Mouse (Mus musculus) gastrocnemius, adult 18-20 months (tissue): ENCODE results near the gene Isyna1. TPM values are rescaled to one million over a fixed set of nuclear protein-coding genes. Genes with fewer than 3 reads are reported as not detected.

Experiments used
- DNase-seq: peaks from one replicate; pipeline ENCODE4 v3.0.0; 2021; ENCODE audit warnings: low spot score
- total RNA-seq, 2 experiments: library from RNA; stranded (reverse); gene quantifications; 2 replicates each; pipeline ENCODE4 v1.2.3; 2021

Isyna1 gene
- total RNA-seq, 2 experiments from 2014 or later = 2.6 to 3.2 TPM

- DNase-seq = no peak
Observed at GRCm38 (mm10) chr8:70602139-70602811, 8.1 kb downstream of the Isyna1 start.

- no peak for DNase-seq
Observed at GRCm38 (mm10) chr8:70604558-70604957, 10.4 kb downstream of the Isyna1 start.

- DNase-seq = no peak
Observed at GRCm38 (mm10) chr8:70605871-70606779, 12.0 kb downstream of the Isyna1 start.

- no peak for DNase-seq
Observed at GRCm38 (mm10) chr8:70606780-70607602, 12.8 kb downstream of the Isyna1 start.

- no peak for DNase-seq
Observed at GRCm38 (mm10) chr8:70607603-70607897, 13.4 kb downstream of the Isyna1 start.

GRCm38 (mm10) chr8:70607898-70608748 lies 13.9 kb downstream of the Isyna1 start:
- DNase-seq = no peak

GRCm38 (mm10) chr8:70608749-70609367 lies 14.7 kb downstream of the Isyna1 start, which contains the start of gene Ssbp4:
TSS of gene Ssbp4 (minus strand) at chr8:70608872.
- no peak for DNase-seq

GRCm38 (mm10) chr8:70609368-70609848 lies 15.2 kb downstream of the Isyna1 start:
- peak; percentile 78 for DNase-seq

- peak; percentile 90 for DNase-seq
Observed at GRCm38 (mm10) chr8:70609849-70610795, 15.9 kb downstream of the Isyna1 start.

- peak; percentile 86 for DNase-seq
Observed at GRCm38 (mm10) chr8:70610796-70611771, 16.9 kb downstream of the Isyna1 start.

GRCm38 (mm10) chr8:70611849-70612248 lies 17.7 kb downstream of the Isyna1 start:
- peak; percentile 90 for DNase-seq

GRCm38 (mm10) chr8:70613763-70614162 lies 19.6 kb downstream of the Isyna1 start:
- no peak for DNase-seq

- no peak for DNase-seq
Observed at GRCm38 (mm10) chr8:70614469-70614868, 20.3 kb downstream of the Isyna1 start.

- DNase-seq = no peak
Observed at GRCm38 (mm10) chr8:70615281-70615680, 21.1 kb downstream of the Isyna1 start.

GRCm38 (mm10) chr8:70615894-70616293 lies 21.7 kb downstream of the Isyna1 start, which contains the start of gene Lrrc25:
TSS of gene Lrrc25 (plus strand) at chr8:70616155.
- no peak for DNase-seq

GRCm38 (mm10) chr8:70616645-70617044 lies 22.5 kb downstream of the Isyna1 start:
- DNase-seq = no peak

- no peak for DNase-seq
Observed at GRCm38 (mm10) chr8:70617985-70618384, 23.8 kb downstream of the Isyna1 start.

GRCm38 (mm10) chr8:70618888-70619334 lies 24.7 kb downstream of the Isyna1 start:
- DNase-seq = peak; percentile 54
